Mouse (Mus musculus) heart, postnatal 36 days (tissue): Measurements from ENCODE around the gene Ugt1a2. TPM values are rescaled to one million over a fixed set of nuclear protein-coding genes. Genes with fewer than 3 reads are reported as not detected.

ENCODE experiments used
- DNase-seq, 2 experiments: peaks; one replicate each; pipeline ENCODE4 v3.0.0; 2021 to 2022
- intact Hi-C: fragments of 180-260 bp; cut with DNase I; formaldehyde crosslinking; loops from one replicate; pipeline ENCODE4 v1.15.1; 2025
- total RNA-seq, 2 experiments: library from RNA; stranded (reverse); gene quantifications; 2 replicates each; pipeline ENCODE4 v1.2.3; 2021

Gene Ugt1a2
- total RNA-seq, 2 experiments from 2014 or later = 0.14 TPM; not detected in 1

GRCm38 (mm10) chr1:88255466-88255857 is 55.1 kb downstream of the Ugt1a2 start:
- intact Hi-C loops = no loop called here

GRCm38 (mm10) chr1:88255989-88256754 is 55.8 kb downstream of the Ugt1a2 start:
- DNase-seq = no peak
- intact Hi-C loops = no loop called here

More at GRCm38 (mm10) chr1:88255466-88255857, 55.1 kb downstream of the Ugt1a2 start:
- no peak for DNase-seq

DNA sequence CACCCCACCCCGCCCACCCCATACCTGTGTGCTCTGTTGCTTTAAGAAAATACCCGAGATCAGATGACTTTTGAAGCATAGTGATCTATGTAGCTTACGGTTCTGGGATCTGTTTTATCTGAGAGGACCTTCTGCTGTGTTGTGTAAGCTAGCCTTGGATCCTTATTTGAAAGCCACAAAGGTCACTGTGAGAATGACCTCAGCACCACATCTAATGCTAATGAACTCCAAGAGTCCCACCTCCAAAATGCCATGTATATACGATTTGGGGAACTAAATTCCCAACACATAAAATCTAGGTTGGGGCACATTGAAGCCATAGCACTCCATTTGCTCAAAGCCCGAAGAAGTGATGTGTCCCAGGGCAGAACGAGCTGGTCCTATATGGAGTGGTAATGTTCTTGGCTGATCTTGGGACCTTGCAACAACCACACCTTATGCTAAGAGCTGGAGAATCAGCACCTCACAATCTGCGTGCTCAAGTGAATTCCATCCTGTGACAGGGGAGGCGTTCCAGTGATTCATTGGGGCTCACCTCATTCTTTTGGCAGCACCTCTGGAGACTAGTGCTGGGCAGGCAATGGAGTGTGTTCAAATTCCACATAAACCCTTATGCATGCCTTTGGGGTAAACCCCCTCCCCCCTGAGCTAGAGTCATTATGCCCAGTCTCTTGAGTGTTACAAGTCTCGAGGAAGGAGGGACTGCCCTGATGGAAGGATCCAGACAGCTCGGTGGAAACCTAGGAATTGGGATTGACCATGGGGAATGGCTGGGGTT is 56.7 kb downstream of the Ugt1a2 start:
- intact Hi-C loops = no loop called here
- DNase-seq = no peak

- DNase-seq = no peak
- intact Hi-C loops = no loop called here
These were observed 57.3 kb downstream of the Ugt1a2 start for GRCm38 (mm10) chr1:88257681-88258080.

GRCm38 (mm10) chr1:88258361-88258760 is 58.0 kb downstream of the Ugt1a2 start:
- intact Hi-C loops = no loop called here
- DNase-seq = no peak

DNA sequence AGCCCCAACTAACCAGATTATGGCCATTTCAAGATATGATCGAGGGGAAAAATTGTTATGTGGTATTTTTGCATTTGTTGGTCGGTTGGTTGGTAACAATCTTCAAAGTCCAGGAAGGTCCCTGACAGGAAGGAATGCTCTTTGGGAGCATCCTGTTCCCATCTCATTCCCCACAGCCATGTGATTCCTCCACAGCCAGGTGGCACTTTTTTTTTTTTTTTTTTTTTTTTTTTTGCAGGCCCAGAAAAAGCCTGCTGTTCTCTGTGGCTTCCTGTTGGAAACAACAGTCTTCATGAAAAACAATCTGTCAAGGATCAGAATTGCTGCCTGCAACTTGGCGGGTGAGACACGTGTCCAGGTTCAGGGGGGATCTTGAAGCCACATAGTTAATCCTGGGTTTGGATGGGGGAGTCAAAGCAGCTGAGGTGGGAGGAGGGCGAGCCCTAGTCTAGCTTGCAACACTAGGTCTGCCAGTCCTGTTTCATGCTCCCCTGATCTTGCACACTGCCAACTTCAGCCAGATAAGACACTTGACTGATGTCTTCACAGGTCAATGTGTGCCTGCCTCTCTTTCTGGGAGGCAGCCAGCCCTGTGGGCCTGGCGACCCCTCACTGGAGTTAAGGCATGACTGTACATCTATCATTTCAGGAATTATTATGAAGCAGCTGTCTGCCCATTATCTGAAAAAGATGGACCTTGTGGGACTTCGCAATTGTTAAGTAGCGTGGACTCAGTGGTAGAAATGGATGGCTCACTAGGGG is 58.7 kb downstream of the Ugt1a2 start:
- intact Hi-C loops = no loop called here
- no peak for DNase-seq

DNA sequence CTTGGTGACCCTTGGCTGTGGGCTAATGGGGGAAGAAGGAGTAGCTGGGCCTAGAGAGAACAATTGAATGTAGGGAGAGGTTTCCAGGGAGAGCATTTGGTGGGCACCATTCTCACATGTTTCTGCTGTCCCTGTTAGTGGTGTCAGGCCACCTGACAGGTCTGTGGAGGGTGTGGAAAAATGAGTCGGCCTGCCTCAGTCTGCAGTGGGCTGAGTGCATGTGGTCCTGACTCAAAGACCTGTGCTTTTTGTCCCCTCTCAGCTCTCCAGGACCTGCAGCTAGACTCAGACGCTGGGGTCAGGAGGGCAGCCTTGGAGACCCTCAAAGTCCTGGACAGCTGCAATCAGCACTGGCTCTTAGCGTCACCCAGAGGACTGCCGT is 59.2 kb downstream of the Ugt1a2 start:
- DNase-seq = no peak
- intact Hi-C loops = no loop called here

GRCm38 (mm10) chr1:88260114-88260513 is 59.7 kb downstream of the Ugt1a2 start:
- no peak for DNase-seq
- intact Hi-C loops = no loop called here

- DNase-seq = no peak
- intact Hi-C loops = no loop called here
These were observed 60.4 kb downstream of the Ugt1a2 start for GRCm38 (mm10) chr1:88260604-88261377.

GRCm38 (mm10) chr1:88261706-88262105 is 61.3 kb downstream of the Ugt1a2 start:
- intact Hi-C loops = no loop called here
- DNase-seq = no peak

DNA sequence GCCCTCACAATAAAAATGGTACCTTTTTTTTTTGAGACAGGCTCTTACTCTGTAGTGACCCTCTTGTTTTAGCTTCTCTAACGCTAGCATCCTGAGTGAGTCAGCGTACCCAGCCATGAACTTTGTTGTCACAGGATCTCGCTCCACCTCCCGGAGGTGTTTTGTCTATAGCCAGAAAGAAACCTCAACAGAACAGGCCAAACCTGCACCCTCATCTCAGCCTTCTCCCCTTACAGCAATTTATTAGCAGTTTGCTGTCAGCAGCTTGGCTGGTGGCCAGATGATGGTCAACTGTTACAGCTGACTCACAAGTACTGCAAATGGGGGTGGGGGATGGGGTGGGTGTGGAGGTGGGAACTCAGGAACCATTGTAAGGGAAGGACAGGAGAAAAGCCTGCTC is 61.9 kb downstream of the Ugt1a2 start:
- intact Hi-C loops = no loop called here
- DNase-seq = no peak

DNA sequence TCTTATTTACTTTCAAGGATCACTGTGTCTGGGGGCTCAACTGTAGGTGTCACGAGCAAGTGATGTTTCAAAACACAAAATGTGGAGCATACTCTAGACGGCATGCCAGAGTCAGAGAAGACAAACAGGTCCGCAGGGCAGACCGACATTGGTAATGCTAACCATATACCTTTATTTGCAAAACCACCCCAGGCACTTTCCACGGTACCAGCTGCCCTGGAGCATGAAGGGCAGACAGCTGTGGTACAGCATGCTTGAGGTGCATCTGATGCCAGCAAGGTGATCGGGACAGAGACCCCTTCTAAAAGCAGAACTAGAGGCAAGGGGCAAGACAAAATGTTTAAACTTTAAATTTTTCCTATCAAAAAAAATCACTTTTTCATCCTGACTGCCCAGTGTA is 62.6 kb downstream of the Ugt1a2 start:
- intact Hi-C loops = no loop called here
- DNase-seq = no peak

GRCm38 (mm10) chr1:88263778-88264177 is 63.4 kb downstream of the Ugt1a2 start:
- no peak for DNase-seq
- intact Hi-C loops = no loop called here

- intact Hi-C loops = no loop called here
- no peak for DNase-seq
These were observed 64.0 kb downstream of the Ugt1a2 start for GRCm38 (mm10) chr1:88264237-88264868.

- DNase-seq = no peak
- intact Hi-C loops = no loop called here
These were observed 64.5 kb downstream of the Ugt1a2 start for GRCm38 (mm10) chr1:88264869-88265240.

- intact Hi-C loops = no loop called here
- no peak for DNase-seq
These were observed 65.7 kb downstream of the Ugt1a2 start for GRCm38 (mm10) chr1:88266123-88266522.

DNA sequence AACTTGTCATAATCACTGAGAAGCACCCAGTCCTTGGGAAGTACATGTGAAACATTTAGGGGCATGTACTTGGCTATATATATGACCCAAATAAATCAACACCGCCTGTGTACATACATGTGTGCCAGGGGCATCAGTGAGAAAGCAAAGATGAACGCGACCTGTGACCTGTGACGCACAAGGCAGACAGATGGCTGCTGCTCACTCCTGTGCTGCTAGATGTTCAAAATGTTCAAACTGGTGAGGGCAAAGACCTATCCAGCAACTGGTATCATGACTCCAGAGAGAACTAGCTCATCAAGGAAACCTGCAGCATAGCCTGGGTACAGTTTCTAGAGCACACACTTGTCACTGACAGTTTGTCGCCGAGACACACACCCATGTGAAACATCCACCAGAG is 67.1 kb downstream of the Ugt1a2 start:
- intact Hi-C loops = no loop called here
- no peak for DNase-seq

DNA sequence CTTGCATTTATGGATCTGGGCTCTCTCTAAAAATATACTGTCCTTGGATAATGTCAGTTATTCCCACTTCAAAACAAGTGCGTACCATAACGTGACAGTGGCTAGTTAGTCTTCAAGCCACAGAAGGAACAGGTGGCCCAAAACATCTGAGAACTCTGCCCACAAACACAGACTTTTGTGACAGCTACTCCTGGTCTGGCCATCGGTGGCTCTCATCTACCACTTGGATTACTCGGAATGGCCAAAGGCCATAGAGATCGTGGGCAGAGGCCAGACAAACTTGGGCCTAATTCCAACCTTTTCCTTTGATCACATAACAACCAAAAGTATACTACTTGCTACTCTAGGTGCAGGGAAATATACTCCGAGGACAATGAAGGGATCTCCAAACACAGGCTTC is 67.7 kb downstream of the Ugt1a2 start:
- no peak for DNase-seq
- intact Hi-C loops = no loop called here
